Mouse (Mus musculus) midbrain, embryonic 14.5 days (tissue): ENCODE results near the gene Gm6904. TPM values are rescaled to one million over a fixed set of nuclear protein-coding genes. Genes with fewer than 3 reads are reported as not detected.

Experiments used
- ATAC-seq: fragments of 200-750 bp; cut with Nextera tagmentation; 2 replicates; pipeline ENCODE4 v1.8.0; 2017; ENCODE audit warnings: moderate number of reproducible peaks, moderate library complexity; ENCODE audit not compliant: low FRiP score, low TSS enrichment
- DNase-seq: peaks from one replicate; pipeline ENCODE4 v3.0.0-alpha.2; 2015
- H3K27ac ChIP-seq: fragments of 300-500 bp; sonication (generic); replicated peaks from 2 replicates; pipeline ENCODE4 v1.5.1; 2014; ENCODE audit warnings: mild to moderate bottlenecking, low read depth, low read length, moderate library complexity
- H3K27me3 ChIP-seq: fragments of 300-500 bp; sonication (generic); 2 replicates; pipeline ENCODE4 v1.6.1; 2014; ENCODE audit warnings: low read length, control low read depth, mixed read lengths; ENCODE audit not compliant: control insufficient read depth, insufficient read depth
- H3K36me3 ChIP-seq: fragments of 300-500 bp; sonication (generic); 2 replicates; pipeline ENCODE4 v1.6.1; 2014; ENCODE audit warnings: low read length, control low read depth; ENCODE audit not compliant: control insufficient read depth, insufficient read depth
- H3K4me1 ChIP-seq: fragments of 300-500 bp; sonication (generic); 2 replicates; pipeline ENCODE4 v1.6.1; 2014; ENCODE audit warnings: mild to moderate bottlenecking, antibody characterized with exemption, low read length, control low read depth; ENCODE audit not compliant: control insufficient read depth, insufficient read depth
- H3K4me2 ChIP-seq: fragments of 300-500 bp; sonication (generic); 2 replicates; pipeline ENCODE4 v1.6.1; 2014; ENCODE audit warnings: mild to moderate bottlenecking, low read length, moderate library complexity
- H3K4me3 ChIP-seq: fragments of 300-500 bp; sonication (generic); replicated peaks from 2 replicates; pipeline ENCODE4 v1.5.1; 2014; ENCODE audit warnings: low read depth, low read length
- H3K9ac ChIP-seq: fragments of 300-500 bp; sonication (generic); replicated peaks from 2 replicates; pipeline ENCODE4 v1.6.1; 2014; ENCODE audit warnings: mild to moderate bottlenecking, low read length, moderate library complexity
- H3K9me3 ChIP-seq: fragments of 300-500 bp; sonication (generic); 2 replicates; pipeline ENCODE4 v1.6.1; 2016; ENCODE audit warnings: low read length, control low read depth, mixed read lengths; ENCODE audit not compliant: control insufficient read depth
- WGBS: fragments of 180-500 bp; shearing (Covaris S2); extraction: QIAGEN DNeasy Blood & Tissue Kit; methylation state at CpG from one replicate; pipeline ENCODE4 v1.1.7; 2014; 5-methylcytosine and 5-hydroxymethylcytosine counted together
- polyA plus RNA-seq: library from polyadenylated mRNA; unstranded; fragments of >200 nt; fragmentation: Nextera tagmentation; extraction: Ambion mirVana; gene quantifications from 2 replicates; pipeline ENCODE4 v1.2.1, GENCODE M21; 2014

Gene Gm6904
- polyA plus RNA-seq, 1 experiment from 2014 or later, result not detected

DNA sequence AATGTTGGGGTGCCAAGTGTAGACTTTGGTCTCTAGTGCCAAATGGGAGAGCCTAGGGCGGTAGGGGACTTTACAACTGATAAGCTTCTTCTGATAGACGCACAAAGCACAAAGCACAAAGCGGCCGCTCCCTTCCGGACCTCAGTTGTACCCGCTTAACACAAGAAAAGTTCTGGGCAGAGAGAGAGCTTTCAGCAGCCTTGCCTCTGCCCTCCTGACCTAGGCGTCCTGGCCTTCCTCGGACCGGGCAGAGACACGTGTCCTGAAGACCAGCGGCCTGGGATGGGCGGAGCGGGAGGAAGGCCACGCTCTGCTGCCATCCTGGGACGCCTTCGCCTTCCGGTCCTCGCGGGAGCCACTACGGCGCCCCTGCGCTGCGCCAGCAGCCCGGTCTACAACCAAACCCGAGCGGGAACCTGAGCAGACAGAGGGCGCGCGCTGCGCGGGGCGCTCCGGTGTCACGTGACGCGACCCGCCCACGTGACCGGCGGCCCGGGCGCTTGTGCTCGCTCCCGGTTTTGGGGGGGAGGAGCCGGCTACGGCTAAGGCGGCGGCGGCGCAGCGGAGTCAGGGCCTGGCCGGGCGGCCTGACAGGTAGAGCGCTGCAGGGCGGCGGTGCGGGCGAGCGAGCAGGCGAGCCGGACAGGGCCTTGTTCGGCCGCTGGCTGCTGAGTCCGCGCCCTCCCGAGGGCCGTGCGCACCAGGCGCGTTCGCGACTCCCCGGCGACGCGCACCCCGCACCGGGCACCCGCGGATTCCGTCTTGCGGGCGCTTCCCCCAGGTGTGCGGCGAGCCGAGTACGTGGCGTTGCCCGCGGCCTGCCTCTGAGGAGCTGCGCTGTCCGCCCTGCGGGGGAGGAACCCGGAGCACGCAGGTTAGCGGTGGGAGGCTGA lies 59.1 kb downstream of the Gm6904 start, which contains the start of gene Rcbtb1:
Rcbtb1 (plus strand) TSS at position 499 of the 893 bp plus-strand sequence.
- H3K27me3 ChIP-seq, result no peaks in the 10 kb centered on the region
- DNase-seq, result peak; percentile 98
- peak within 1 kb of the TSS; percentile 99 for H3K27ac ChIP-seq
- H3K4me1 ChIP-seq, result peaks cover 34% of the 10 kb centered on the region
- H3K36me3 ChIP-seq, result no peaks in the 10 kb centered on the region
- under 1% methylated on average over 96 of the region's 96 CpGs for WGBS
- peak within 1 kb of the TSS; percentile 88 for H3K4me3 ChIP-seq
- H3K9me3 ChIP-seq, result no peaks in the 10 kb centered on the region
- peak within 1 kb of the TSS; percentile 91 for H3K9ac ChIP-seq
- H3K4me2 ChIP-seq, result peak within 1 kb of the TSS; percentile 88
- ATAC-seq, result peak; percentile 96

Other genes starting within 250 kb of the Gm6904 start
- not detected in 2 replicates for gene 1700129C05Rik, start 117.3 kb downstream of the Gm6904 start, polyA plus RNA-seq
- gene Gm5142, start 81.5 kb downstream of the Gm6904 start, polyA plus RNA-seq, result not detected in 2 replicates
- gene Rcbtb1, start 59.0 kb downstream of the Gm6904 start, polyA plus RNA-seq, result 53.1 and 79.4 TPM in 2 replicates
- 0.97 TPM in 1 of 2 replicates, not detected in the other for gene Phf11a, start 37.3 kb upstream of the Gm6904 start, polyA plus RNA-seq
- gene Phf11b, start 81.1 kb upstream of the Gm6904 start, polyA plus RNA-seq, result 2.5 TPM in 1 of 2 replicates, not detected in the other
- gene Phf11d, start 105.3 kb upstream of the Gm6904 start, polyA plus RNA-seq, result 0.18 and 1.3 TPM in 2 replicates
- gene Phf11c, start 135.2 kb upstream of the Gm6904 start, polyA plus RNA-seq, result 0.31 and 0.49 TPM in 2 replicates
- gene Setdb2, start 180.7 kb upstream of the Gm6904 start, polyA plus RNA-seq, result 5.4 and 8.6 TPM in 2 replicates
- gene Cab39l, start 180.8 kb upstream of the Gm6904 start, polyA plus RNA-seq, result 19.8 and 26.5 TPM in 2 replicates